Mouse (Mus musculus) G1E (cell line): ENCODE measurements around the gene Ssh2.

Source experiments
- CTCF ChIP-seq: IDR thresholded peaks from 2 replicates; pipeline ENCODE4 v1.5.1; 2012; ENCODE audit warnings: low read depth, low read length, inconsistent platforms, mixed read lengths
- GATA1 ChIP-seq: IDR thresholded peaks from 2 replicates; pipeline ENCODE4 v1.6.1; 2012; ENCODE audit warnings: borderline replicate concordance, low read length, inconsistent platforms, mixed read lengths
- POLR2AphosphoS5 ChIP-seq: IDR thresholded peaks from 2 replicates; pipeline ENCODE4 v1.6.1; 2012; ENCODE audit warnings: low read depth, low read length, inconsistent platforms; ENCODE audit not compliant: insufficient replicate concordance
- TAL1 ChIP-seq: conservative IDR thresholded peaks from 2 replicates; pipeline ENCODE4 v1.6.1; 2012; ENCODE audit warnings: low read depth, low read length, inconsistent platforms, mixed read lengths

DNA sequence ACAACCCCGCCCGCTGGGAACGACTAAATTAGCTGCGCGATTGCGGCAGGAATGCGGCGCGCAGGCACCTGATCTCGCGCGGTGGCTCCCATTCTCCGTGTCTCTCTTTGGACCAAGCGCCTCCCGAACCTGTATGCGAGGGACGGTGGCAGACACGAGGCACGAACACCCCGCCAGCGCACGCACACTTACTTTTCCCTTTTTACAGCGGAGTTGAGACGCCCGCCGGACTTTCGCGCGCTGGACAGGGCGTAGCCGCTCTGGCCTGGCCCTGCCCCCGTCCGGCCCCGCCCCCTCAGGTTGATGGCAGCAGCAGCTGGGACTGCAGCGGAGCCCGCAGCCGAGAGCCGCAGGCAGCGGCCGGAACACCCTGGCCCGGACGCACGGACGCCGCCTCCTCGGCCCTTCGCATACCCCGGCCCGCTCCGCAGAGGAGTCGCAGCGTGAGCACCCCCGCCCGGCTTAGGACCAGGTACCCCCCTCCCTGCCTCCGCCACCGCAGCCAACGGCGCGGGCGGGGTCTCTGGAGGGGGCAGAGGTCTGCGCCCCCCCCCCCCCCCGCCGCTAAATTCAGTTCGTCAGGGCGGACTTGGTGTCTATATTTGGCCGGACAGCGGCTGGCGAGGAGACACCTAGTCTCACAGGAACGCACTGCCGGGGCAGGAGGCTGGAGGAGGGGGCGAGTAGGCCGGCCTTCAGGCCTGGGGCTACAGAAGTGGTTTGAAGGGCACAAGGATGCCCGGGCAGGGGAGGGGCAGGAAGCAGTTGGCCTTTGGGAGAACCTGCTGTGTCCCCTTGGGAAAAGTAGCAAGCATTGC, 246.4 kb downstream of the Ssh2 start, which contains the start of gene Coro6:
- no peak for TF ChIP-seq CTCF
- TF ChIP-seq GATA1 = no peak
- no peak for TF ChIP-seq TAL1
- no peak for TF ChIP-seq POLR2AphosphoS5
